Mouse (Mus musculus) myocyte (in vitro differentiated cells): Measurements from ENCODE around the gene Cd300ld3.

Experiments used
- CEBPB ChIP-seq: IDR thresholded peaks from 2 replicates; pipeline ENCODE4 v1.6.1; 2011; ENCODE audit warnings: mild to moderate bottlenecking, moderate library complexity; ENCODE audit not compliant: poor library complexity, insufficient read depth, severe bottlenecking
- E2F4 ChIP-seq: IDR thresholded peaks from one replicate; pipeline ENCODE4 v1.6.1; 2011; ENCODE audit warnings: mild to moderate bottlenecking, control low read depth, moderate library complexity; ENCODE audit not compliant: insufficient read depth
- MAX ChIP-seq: IDR thresholded peaks from one replicate; pipeline ENCODE4 v1.6.1; 2011; ENCODE audit warnings: low read depth, mild to moderate bottlenecking, control low read depth
- MYOD1 ChIP-seq, 3 experiments: IDR thresholded peaks; one replicate each; pipeline ENCODE4 v1.6.1; 2011; ENCODE audit warnings: control low read depth in 2 of 3, low read depth in 2 of 3, mild to moderate bottlenecking in 2 of 3, moderate library complexity in 1 of 3; ENCODE audit not compliant: insufficient read length in 2 of 3, control insufficient read depth in 1 of 3
- MYOG ChIP-seq, 3 experiments: IDR thresholded peaks; one replicate each; pipeline ENCODE4 v1.6.1; 2011; ENCODE audit warnings: control low read depth in 2 of 3, low read depth in 2 of 3, mild to moderate bottlenecking in 2 of 3; ENCODE audit not compliant: insufficient read length in 2 of 3, control insufficient read depth in 1 of 3, insufficient read depth in 1 of 3
- POLR2A ChIP-seq: IDR thresholded peaks from one replicate; pipeline ENCODE4 v1.6.1; 2011; ENCODE audit warnings: low read depth, mild to moderate bottlenecking, control low read depth, moderate library complexity; ENCODE audit not compliant: insufficient read length
- POLR2AphosphoS2 ChIP-seq: IDR thresholded peaks from one replicate; pipeline ENCODE4 v1.6.1; 2011; ENCODE audit warnings: low read depth, control low read depth; ENCODE audit not compliant: insufficient read length
- REST ChIP-seq: IDR thresholded peaks from one replicate; pipeline ENCODE4 v1.6.1; 2011; ENCODE audit warnings: mild to moderate bottlenecking, control low read depth, moderate library complexity; ENCODE audit not compliant: insufficient read depth, insufficient read length
- SRF ChIP-seq: IDR thresholded peaks from one replicate; pipeline ENCODE4 v1.6.1; 2011; ENCODE audit warnings: low read depth; ENCODE audit not compliant: control insufficient read depth, insufficient read length
- TCF12 ChIP-seq: IDR thresholded peaks from one replicate; pipeline ENCODE4 v1.6.1; 2011; ENCODE audit warnings: mild to moderate bottlenecking, control low read depth; ENCODE audit not compliant: poor library complexity, insufficient read depth, severe bottlenecking
- TCF3 ChIP-seq: IDR thresholded peaks from one replicate; pipeline ENCODE4 v1.6.1; 2011; ENCODE audit warnings: low read depth, control low read depth; ENCODE audit not compliant: insufficient read length
- USF1 ChIP-seq: IDR thresholded peaks from one replicate; pipeline ENCODE4 v1.6.1; 2011; ENCODE audit warnings: low read depth, mild to moderate bottlenecking, control low read depth, moderate library complexity

DNA sequence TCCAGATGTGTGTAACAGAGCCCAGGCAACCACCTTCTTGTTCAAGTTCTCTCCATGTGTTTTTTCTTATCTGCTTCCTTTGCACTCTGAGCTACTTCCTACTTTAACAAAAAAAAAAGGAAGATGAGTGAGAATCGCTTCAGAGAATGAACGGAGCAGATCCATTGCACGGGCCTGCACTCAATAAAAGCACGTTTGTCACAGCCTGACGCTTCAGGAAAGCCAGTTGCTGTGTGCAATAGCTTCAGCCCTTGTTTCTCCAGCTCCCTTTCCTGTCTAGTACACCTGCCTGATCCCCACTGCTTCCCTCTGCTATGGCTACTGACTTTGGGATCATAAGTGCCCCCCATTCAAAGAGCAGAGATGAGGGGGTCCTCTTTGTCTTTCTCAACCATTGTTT lies 13.9 kb upstream of the Cd300ld3 start, which contains the start of gene Cd300e:
- TF ChIP-seq TCF12 = no peak
- TF ChIP-seq POLR2A = no peak
- no peak for TF ChIP-seq TCF3
- TF ChIP-seq MAX = no peak
- TF ChIP-seq E2F4 = no peak
- TF ChIP-seq USF1 = no peak
- no peak for TF ChIP-seq MYOG (IDR thresholded peaks at IDR 0.05; ENCODE audit: control insufficient read depth in 1 of 3, insufficient read depth in 1 of 3, insufficient read length in 2 of 3, low read depth in 2 of 3)
- TF ChIP-seq POLR2AphosphoS2 = no peak
- TF ChIP-seq MYOD1 (IDR thresholded peaks at IDR 0.05; ENCODE audit: control insufficient read depth in 1 of 3, insufficient read length in 2 of 3, low read depth in 2 of 3) = no peak
- TF ChIP-seq CEBPB = no peak
- TF ChIP-seq REST = no peak
- no peak for TF ChIP-seq SRF
